Mouse (Mus musculus) monocyte, adult 5-6 weeks (primary cell): ENCODE results near the gene Ralgps2. TPM values are rescaled to one million over a fixed set of nuclear protein-coding genes. Genes with fewer than 3 reads are reported as not detected.

Source experiments
- ATAC-seq: fragments of 153-309, 156-312 bp; replicated peaks from 2 replicates; pipeline ENCODE4 v1.8.0; 2017; ENCODE audit warnings: mild to moderate bottlenecking; ENCODE audit not compliant: low TSS enrichment, insufficient number of reproducible peaks, severe bottlenecking, poor library complexity, low FRiP score
- total RNA-seq: library from RNA; stranded (forward); fragments of 200-1000, 200-491, 200-594 nt; gene quantifications from 3 replicates; pipeline ENCODE4 v1.2.3, GENCODE M21; 2017

Ralgps2 gene
- total RNA-seq, 1 experiment from 2014 or later: 65.5 TPM

DNA sequence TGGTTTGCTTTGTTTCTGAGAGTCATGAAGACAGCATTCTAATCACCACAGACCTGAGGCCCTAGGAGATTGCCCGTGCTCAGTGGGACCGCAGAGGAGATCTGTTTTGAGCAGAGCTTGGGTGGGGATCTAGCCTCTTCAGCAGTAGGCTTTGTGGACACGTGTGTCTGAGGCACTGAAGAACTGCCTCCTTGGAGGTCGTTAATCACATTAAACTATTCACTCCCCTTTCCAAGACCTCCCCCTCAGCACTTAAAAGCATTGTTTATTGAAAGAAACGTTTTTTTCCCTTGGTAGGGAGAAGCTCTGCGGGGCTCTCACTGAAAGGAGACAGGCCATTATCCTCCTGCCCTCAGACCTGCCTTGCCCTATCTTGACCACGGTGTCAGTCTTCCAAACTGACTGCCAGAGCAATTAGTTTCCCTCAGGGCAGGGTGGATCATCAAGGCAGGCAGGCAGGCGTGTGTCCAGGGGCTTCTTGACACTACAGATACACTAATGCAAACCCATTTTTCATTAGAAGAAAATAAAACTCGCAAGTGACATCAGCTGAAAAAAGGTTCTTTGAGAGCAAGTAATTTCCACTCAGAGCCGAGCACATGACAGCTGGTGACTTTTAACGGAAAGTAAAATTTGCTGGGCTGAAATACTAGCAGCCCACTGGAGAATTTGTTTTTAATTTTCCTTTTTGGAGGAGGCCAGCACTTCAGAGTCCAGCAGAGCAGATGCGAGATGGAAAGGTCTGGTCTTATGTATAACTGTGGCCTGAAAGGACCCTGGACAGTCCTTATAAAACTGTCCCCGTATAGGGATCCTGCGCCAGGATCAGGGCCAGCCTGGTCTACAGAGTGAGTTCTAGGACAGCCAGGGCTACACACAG lies 157.2 kb downstream of the Ralgps2 start:
- no peak for ATAC-seq

DNA sequence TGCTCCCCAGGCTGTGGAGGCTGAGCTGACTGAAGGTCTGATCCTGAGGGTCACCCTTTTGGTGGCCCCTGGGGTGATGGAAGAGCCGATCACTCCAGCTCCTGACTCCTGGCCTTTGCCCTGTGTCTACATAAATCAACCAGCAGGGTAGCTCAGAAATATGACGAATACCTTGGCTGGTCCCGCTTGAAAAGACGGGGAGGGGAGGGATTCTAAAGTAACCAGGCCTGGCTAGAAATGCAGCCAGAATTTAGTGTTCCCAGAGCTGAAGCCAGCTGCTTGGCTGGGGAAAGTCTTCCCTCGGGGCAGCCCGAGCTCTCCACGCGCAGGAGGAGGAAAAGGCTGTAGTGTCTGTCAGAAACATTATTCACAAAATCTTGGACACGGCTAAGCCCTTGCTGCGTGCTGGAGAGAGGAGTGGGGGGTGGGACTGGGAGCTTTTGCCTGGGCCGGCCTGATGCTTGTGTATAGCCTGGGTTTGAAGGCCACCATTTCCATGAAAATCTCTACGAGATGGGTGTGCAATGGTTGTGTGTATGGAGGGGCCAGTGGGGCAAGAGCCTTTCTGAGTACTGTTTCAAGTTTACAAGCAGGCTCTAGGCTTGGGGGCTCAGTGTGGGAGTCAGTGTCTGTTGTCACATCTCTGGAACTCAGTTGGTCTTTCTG lies 158.2 kb downstream of the Ralgps2 start:
- ATAC-seq: no peak

DNA sequence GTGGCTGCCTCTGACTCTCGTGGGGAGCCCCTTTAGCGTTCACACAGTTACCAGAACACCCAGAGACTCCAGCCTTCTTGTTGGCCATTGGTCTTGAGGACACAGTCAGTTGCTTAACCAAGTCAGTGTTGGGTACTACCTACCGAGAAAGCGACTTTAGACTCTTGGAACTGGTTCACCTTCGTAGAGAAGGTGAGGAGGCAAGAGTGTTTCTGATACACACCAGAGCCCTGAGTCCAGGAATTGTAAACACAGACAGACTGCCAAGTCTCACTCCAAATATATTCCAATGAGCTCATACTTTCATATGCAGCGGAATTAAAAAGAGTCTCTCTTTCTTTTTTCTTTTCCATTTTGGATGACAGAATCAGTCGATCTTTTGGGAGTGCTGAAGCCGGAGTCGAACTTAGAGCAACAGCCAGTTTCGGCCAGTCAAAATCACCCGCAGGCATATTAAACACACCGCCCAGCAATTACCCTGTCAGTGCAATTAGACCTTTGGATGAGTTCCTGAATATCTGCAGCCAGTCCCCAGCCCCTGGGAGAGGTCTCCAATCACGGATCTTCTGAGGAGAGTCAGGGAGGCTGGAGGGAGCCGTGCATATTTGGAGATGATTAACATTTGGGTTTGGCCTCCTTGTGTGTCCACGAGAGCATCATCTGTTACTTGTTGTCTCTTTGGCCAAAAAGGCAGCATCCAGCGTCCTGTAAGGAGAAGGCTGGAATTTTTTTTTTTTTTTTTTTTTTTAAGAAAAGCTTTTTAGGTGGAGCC lies 159.0 kb downstream of the Ralgps2 start:
- ATAC-seq: no peak

DNA sequence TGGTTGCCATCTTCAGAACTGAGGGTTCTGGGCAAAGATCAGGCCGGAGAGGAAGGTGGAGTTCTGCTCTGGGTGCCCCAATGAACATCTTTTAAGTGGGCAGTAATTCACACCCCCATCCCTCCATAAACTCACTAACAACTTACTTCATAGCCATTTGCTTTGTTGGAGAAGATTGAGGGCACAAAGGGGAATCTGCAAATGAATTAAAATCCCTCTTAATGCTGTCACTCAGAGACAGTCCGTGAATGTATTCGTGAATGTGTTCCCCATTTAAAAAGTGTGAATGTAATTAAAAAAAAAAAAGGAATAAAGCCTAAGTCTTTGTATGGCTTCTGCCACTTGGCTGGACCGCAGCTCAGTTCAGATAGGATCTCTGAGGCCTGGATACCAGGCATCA lies 159.8 kb downstream of the Ralgps2 start:
- ATAC-seq: no peak

DNA sequence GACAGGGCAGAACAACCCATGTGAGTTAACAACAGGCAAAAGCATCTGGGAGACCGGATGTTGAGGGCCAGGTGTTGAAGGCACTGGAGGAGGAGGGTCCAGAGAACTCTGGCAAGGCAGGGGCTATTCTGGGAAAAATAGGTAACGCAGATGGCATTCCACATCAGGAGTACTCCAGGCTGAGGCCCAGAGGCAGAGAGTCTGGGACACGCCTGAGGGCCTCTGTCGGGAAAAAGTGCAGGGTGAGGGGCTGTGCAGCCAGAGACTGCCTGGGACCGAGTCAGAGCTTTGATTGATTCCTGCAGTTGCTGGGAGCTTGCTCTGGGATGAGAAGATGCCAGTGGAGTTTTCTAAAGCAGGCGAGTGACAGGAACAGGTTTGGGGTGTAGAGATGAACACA lies 160.4 kb downstream of the Ralgps2 start:
- ATAC-seq: no peak

DNA sequence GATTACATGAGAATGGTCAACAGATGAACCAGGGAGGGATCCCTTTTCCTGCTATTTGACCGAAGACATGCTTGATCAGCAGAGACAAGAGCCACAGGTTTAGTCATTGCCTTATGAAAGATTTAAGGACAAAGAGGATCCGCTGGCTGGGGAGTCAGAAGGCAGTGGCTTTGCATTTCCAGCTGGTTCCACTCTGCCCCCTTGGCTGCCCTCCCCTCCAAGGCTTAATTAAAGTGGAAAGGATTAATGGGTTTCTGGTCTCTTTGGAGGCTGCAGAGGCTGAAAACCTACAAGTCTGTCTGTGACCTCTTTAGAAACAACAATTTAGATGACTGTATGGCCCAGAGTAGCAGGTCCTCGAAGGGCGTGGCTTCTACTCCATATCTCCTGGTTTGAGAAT lies 161.5 kb downstream of the Ralgps2 start:
- ATAC-seq: no peak

DNA sequence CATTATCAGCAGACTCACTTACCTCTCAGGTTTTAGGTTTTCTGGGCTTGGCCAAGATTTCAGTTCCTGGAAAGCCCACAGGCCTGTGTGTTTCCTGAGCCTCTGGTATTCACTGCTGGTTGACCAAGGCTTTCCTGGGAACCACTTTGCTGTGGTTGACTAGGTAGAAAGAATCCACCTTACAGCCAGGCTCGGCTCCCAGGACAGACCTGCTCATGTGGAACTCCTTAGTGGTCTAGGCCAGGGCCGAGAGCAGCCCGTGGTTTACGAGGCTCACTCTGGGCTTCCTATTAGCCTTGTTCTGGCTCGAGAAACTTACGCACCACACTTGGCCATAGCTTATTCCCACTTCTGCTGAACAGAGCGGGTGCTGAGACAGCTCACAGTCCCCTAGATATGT lies 163.4 kb downstream of the Ralgps2 start:
- ATAC-seq: no peak

DNA sequence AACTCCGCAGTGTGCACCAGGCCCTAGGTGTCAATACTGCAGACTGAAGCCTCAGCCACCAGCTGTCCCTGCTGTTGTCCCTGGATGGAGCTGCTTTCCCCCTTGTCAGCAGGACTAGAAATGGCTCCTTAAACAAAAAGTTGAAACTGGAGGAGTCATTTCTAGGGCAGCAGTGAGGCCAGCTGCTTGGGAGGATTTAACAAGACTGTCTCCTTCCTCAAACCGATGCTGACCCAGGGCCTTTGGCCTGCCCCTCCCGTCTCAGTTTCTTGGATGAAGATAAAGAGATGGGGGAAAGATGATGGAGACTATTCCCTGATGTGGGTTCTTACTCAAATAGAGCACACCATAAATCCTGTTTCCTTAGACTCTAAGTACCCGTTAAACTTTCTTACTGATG lies 164.2 kb downstream of the Ralgps2 start:
- ATAC-seq: no peak

DNA sequence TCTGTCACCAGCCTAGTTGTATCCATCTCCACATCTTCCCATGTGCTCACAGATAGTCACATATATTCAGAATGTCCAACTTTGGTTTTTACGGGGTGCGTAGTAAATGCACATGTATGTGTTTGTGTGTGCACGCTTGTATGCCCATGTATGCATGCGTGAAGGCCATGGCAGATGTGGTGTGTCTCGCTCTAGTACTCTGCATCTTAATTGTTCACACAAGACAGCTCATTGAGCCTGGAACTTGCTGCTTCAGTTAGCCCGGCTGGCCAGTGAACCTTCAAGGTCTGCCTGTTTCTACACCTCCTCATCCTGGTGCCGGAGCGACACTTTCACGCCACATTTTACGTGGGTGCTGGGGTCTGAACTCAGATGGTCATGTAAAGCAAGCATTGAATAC lies 168.6 kb downstream of the Ralgps2 start:
- ATAC-seq: no peak

DNA sequence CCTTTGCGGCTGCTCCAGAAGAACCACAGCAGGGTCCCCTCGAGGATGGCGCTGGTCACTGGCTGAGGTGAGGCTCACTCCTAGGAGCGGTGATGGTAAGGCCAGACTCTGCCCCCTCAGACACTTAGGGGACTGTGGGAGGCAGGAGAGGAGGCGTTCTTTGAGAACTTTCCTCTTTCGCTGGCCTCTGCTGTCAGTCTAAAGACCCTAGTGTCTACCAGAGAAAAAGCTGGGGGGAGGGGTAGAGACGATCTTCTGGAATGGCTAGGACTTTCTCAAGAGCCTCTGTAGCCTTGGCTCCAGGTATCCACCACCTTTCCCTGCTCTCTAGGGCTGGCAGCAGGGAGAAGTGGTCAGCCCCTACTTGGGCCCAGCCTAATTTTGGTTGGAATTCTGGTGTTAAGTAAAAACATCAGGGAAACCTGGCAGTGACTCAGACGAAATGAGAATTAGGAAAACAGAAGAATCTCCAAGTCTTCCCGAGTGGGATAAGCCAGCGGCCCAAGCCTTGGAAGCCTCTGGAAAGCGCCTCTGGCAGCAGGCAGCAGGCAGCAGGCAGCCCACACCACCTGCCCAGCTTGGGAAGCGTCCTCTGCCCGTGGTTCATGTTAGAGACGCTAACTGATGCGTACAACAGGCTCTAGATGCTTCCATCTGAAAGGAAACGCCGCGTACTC lies 169.7 kb downstream of the Ralgps2 start:
- no peak for ATAC-seq

DNA sequence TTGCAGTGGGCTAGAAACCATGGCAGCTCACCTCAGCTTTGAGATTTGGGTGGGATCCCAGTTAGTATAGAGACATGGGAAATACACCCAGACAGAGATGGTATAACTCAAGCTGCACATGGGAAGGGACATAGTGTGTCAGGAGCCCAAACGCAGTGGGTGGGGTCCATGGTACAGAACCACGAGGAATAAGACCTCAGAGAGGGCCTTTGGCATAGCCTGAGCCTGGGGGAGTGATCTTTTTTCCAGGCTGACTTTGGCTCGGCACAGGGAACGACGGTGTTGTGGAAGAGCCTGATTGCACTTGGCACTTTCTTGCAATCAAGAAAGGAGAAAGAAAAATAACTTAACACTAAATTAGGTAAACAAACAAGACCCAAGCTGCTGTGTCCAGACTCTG lies 170.3 kb downstream of the Ralgps2 start:
- ATAC-seq: no peak

DNA sequence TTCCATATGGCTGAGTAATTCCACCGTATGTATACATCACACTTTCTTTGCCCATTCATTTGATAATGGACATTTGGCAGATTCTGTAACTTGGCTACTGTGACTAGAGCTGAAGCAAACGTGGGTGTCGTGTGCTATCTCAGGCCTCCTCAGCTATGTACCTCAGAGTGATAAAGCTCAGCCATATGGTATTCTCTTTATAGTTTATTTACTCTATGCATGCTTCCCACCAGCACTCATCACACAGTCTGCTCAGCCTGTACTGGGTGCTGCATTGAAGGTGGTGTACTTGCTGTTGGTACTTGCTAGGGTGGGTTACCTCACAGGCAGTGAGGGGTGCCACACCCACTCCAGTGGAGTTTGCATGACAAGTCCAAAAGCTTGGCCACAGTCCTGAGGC lies 174.1 kb downstream of the Ralgps2 start:
- ATAC-seq: no peak

DNA sequence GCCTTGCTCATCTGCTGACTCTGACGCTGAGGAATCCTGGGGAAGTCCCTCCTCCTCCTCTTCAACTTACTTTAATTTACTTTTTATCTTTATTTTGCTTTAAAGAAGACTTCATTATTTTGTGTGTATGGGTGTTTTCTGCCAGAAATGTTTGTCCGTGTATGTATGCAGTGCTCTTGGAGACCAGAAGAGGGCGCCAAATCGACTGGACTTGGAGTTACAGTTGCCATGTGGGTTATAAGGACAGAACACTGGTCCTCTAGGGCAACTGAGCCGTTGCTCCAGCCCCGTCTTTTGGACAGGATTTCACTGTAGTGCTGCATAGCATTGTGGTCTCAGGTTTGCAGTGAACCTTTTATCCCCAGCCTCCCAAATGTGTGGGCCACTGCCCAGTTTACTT lies 174.8 kb downstream of the Ralgps2 start:
- no peak for ATAC-seq

DNA sequence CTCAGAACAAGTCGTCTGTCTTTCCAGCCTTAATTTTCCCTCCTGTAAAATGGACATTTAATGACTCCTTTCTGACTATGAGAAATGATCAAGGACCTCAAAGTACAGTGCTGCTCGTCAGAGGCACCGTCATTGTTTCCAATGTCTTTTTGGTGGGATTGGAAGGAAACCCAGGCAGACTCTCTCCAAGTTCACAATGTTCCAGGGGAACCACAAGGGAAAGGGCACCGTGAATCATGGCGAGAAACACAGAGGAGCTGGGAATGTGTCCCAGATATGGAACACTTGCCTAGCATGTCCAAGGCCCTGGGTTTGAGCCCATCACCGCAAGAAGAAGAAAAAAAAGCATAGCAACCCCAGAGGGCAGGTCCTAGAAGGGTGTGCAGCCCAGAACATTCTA lies 176.1 kb downstream of the Ralgps2 start:
- ATAC-seq: no peak

DNA sequence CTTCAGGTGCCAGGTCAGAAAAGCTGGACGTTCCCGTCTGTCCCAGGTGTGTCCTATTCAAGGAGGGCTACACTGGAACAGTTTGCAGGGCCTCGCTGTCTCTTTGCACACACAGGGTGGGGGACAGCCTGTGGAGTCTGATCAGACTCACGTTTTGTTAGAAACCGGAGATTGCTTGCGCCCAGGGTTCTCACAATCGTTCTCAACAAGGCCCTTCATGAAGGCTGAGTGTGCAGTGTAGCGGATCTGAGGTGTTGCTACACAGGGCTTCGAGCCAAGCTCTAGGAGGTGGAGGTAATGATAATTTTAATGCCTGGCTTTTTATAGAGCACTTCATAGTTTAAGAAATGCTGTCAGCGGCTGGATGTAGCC lies 178.0 kb downstream of the Ralgps2 start:
- no peak for ATAC-seq

DNA sequence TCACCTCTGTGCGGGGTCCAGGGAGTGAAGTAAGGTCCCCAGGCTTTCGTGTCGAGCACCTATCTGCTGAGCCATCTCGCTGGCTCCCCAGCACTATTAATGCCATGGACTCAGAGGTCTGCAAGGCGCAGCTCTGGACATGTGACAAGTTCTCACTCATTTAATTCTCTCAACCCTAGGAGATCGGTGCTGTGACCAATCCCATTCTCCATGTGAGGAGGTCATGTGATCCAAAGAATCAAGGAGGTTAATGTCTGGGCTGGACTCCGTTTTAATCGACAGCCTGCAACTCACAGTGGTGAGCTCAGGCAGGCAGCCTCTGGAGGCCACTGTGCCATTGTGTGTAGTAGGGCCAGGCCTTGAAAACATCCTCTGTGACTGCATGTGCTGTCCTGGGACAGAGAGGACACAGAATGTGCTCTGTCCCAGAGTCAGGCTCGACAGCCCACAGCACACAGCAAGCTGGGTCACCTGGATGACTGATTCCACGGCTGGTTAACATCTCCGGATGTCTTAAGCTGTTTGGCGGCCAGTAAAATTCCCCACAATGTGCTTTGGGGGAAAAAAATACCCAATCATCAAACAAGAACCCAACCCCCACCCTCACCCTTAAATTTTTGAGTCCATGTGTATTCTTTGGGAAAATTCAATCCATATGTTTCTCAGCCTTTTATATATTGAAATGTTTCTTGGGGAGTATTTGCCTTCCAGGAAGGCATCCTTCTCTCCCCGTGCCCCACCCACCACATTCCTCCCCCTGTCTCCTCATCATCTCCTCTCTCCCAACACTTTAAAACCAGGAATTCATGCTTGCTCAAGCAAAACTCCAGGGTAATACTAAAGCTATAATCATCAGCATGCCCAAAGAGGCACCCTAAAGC lies 178.6 kb downstream of the Ralgps2 start:
- ATAC-seq: no peak

DNA sequence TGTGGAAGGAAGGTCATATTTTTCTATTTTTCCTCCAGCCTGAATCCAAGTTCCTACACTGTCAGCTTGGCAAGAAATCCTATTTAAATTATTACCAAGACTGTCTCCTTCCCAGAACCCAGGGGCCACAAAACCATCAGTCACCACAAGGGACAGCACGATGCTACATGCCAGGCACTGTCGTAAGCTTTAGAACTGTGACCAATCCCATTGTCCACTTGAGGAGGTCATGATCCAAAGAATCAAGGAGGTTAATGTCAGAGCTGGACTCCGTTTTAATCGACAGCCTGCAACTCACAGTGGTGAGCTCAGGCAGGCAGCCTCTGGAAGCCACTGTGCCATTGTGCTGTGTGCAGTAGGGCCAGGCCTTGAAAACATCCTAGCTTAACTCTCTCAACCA lies 181.1 kb downstream of the Ralgps2 start:
- no peak for ATAC-seq
